Mouse (Mus musculus) heart, adult 18-20 months (tissue): ENCODE data around the gene Nup93. TPM values are rescaled to one million over a fixed set of nuclear protein-coding genes. Genes with fewer than 3 reads are reported as not detected.
A peak's percentile ranks its signal among the peaks of the same experiment; 100 is the strongest.

Experiments used
- DNase-seq, 2 experiments: peaks; one replicate each; pipeline ENCODE4 v3.0.0; 2021 to 2022; ENCODE audit warnings: mixed read lengths in 1 of 2
- total RNA-seq, 2 experiments: library from RNA; stranded (reverse); gene quantifications; 2 replicates each; pipeline ENCODE4 v1.2.3; 2021

Gene Nup93
- total RNA-seq, 2 experiments from 2014 or later = 15.6 to 16.2 TPM

DNA sequence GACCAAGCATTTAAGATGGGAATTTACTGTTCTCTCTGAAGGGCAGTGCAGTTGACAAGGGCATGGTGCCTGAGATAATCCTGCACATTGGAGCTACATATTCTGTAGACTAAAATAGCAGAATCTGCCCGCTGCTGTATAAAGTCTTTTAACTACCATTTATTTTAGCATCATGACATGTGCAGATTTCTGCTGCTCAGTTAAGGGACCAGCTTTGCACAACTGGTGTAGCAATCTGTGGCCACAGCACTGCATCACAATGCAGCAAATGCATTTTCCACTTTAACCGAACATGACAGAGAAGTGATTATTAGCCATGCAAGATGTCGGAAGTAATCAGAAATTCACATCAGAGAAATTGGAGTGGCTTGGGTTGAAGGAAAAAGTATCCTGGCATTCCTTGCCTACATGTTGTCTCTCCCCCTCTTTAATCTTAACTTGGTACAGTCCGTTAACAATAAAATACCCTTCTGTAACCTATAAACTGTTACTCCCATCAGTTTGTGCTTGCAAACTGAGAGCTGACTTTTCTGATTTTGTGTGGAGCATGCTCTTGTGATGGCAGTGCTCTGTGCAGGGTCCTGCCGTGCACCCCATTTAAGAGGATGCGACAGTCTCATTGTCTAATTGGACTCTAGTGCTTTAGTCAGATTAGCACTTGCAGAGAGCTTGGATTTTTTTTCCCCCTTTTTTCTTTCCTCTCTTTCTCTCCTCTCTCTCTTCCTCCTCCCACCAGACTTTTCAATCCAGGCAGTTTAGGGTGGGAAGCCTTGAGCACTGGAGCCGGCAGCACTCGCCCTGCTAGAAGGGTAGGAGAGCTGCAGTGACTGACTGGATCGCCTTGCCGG, 52.2 kb downstream of the Nup93 start:
- peak; percentile 14 to 37 for DNase-seq

DNA sequence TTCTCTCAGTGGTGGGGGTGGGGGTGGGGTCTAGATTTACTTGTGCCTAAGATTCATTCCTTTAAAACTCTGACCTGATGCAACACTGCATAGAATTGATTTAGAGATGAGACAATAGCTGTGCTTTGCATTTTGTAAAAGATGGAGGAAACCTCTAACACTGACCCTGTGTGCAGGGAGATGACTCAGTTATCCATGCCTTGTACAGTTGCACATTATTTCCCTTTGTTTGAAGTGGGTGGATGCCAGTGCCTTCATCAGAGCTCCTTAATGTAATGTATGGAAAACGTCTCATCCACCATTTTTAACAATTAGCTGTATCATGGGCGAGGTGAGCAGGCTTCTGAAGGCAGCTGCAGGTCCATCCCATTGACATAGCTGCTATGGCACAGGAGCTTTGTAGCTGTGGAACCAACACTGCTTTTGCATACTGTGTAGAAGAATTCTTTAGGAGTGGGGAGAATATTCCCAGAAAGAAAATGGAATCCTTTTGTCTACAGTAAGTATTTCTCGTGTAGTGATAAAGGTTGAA, 54.1 kb downstream of the Nup93 start:
- DNase-seq = peak in 1 of 2 experiments; percentile 22

DNA sequence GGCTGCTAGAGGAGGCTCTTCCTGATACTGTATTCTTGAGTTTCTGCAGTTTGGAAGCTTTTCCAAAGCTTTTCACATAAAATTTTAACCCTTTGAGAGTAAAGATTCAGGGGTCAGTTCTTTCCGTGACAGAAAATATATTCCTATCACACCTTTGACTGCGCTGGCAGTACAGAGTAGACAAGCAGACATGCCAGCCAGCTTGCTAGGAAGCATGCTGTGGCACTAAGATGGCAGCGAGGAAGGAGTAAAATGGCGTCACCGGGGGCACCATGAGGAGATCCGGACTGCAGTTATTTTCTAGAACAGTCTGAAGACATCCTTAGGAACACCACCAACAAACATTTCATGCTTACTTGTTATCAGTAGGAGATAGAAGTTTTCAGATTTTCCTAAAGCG, 55.9 kb downstream of the Nup93 start:
- DNase-seq = peak in 1 of 2 experiments; percentile 22

DNA sequence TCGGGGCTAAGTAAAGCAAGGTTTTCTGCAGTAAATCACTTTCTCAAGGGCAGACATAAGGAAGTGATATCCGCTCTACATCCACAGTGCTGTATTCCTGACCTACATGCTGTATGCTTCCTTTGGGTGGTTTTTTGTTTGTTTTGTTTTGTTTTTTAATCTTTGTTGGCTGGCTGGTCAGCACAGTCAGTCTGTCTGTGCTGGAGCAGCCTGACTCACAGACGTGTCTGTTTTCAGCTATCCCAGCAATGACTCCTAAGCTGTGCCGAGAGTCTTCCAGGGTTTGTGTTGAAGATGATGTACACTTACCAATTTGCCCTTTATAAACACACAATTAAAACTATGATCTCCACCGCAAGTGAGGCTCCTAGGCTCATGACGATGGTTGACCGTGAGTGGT, 56.7 kb downstream of the Nup93 start:
- DNase-seq = no peak

DNA sequence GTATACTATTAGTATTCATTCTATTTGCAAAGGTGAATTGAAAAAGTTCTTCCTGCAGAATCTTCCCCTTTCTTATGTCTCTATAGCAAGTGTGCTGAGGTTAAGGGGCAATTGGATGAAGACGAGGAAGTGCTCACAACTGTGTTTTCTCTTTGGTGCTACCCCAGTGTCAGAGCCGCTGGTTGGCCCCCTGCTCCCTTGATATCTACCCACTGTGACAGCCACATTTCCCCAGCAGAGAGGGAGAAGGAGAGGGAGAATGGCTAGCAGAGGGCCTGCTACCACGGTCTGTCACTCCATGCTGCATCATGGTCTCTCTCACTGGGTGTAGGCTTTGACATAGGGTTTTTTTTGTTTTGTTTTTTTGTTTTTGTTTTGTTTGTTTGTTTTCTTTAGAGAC, 58.2 kb downstream of the Nup93 start:
- DNase-seq = no peak

DNA sequence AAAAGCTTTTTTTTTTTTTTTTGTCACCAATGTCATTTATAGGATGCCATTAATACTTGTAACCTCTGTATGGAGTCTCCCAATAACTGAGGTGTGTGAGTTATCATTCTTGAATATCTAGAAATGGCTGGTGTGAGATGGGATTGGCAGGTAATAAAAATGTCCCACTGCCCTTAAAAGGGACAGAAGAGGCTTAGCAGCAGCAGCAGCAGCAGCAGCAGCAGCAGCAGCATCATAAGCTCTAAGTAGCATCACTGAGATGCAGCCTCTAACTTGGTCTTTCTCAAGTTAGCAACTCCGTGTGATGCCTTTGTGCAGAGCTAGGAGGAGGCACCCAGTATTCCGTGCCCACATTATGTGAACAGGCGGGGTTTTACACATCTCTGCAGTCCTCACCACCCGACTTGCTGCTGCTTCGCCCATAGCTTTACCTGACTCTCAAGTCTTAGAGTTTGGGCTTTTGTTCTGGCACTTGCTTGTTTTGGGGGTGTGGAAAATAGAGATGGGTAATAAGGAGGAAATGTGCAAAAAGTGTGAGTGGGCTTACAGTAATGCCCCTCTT, 59.0 kb downstream of the Nup93 start:
- no peak for DNase-seq

DNA sequence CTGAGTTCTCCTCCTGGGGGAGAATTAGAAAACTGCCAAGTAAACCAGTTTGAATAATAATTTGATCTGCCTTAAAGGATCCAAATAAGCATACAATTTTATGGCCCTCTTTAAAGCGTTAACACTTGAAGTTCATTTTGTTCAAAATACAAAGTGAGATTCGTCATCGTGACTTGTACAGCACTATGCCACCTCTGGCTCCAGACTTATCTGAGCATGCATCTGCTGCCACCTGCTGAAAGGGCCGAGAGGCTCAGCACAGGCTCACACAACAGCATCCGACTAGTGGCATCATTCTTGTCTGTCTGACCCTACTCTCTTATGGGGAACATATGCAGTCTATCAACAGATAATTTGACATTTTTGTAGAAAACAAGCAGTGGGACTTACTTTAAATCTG, 59.7 kb downstream of the Nup93 start:
- DNase-seq = no peak

DNA sequence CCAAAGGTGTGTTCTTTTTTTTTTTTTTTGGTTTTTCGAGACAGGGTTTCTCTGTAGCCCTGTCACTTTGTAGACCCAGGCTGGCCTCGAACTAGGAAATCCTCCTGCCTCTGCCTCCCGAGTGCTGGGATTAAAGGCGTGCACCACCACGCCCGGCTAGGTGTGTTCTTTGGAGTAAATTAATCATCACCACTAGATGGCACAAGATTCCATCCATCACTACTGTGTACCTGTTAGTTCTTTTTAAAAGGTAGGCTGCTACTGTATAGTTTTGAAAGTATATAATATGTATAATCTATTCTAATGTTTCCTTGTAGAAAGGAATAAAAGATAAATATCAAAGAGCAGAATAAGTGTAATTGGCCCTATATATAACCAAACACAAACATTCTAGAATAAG, 63.9 kb downstream of the Nup93 start:
- no peak for DNase-seq

DNA sequence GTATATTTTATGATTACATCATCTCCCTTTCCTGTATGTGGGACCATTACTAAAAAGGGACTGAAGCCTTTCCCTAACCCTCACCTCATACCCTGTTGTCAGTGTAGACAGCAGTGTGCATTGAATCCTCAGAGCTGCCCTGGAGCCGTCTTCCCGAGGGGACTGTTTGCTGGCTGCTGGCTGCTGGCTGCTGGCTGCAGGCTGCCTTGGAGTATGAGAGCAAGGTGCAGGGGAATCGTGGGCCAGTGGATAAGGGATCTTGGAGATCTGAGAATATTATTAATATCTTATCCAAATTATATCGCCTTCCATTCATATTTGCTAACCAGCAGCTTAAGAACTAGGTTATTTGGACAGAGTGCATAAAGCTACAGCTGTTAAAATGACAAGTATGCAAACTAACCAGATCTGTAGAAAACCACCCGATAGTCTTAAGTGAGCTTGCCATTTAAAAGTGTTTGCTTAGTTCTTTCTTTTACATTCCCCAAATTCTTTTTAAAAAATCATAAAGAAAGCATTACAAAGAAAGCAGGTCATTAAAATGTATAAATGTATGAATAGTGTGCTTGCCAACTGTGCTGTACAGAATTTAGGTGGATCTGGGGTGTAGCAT, 65.7 kb downstream of the Nup93 start:
- no peak for DNase-seq

DNA sequence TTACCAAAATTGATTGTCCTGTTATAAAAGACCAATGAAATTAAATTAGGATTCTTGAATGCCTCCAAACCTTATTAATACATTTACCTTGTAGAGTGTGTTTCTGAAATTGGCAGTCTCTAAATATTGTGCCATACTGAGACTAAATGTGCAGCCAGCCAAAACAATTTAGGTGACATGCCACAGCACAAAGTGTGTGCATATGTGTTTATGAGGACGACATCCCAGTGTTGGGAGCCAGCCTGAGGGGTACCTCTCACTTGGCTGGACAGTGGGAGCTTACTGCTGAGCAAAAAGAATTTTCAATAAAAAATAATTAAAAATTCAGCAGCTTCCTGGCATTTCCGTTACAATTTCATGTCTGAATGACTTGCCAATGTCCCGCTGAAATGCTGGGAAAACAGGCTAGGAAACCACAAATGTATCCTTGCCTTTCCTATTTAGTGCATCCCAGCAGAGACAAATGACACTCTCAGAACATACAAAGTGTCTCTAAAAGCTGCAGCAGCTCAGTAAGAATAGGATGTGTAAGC, 68.2 kb downstream of the Nup93 start:
- no peak for DNase-seq

DNA sequence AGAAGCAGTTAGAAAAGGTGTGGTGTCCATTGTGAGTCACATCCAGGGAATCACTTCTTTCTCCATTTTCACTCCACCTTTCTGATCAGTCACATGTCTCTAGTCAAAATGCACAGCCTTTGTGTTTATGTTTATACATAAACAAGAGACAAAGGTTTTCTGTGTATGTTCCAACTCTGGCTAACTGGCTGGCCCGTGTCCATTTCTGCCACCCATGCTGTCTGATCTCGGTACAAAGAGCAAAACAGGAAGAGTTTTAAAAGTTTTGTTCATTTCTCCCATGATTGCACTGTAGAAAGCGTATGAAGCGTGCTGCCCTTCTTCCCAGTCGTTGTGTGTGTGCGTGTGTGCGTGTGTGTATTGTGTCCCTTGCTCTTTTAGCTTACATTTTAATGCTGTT, 69.8 kb downstream of the Nup93 start:
- DNase-seq = no peak

DNA sequence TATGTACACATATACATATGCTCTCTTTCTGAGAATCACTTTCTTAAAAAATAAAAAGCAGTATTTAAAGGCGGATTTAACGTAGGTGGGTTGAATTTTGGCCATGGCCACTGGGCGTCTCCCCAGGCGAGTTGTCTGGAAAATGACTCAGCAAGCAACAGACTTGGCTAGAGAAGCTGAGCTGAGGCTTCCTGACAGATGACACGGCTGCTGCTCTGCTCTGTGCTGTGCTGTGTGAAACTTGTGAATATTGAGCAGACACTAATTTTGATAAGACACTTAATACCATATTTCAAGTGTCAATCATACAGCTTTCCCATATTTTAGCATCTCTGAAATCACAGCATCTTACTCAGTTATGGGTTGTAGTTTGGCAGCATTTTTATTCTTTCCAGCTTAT, 76.2 kb downstream of the Nup93 start:
- peak; percentile 38 to 59 for DNase-seq

DNA sequence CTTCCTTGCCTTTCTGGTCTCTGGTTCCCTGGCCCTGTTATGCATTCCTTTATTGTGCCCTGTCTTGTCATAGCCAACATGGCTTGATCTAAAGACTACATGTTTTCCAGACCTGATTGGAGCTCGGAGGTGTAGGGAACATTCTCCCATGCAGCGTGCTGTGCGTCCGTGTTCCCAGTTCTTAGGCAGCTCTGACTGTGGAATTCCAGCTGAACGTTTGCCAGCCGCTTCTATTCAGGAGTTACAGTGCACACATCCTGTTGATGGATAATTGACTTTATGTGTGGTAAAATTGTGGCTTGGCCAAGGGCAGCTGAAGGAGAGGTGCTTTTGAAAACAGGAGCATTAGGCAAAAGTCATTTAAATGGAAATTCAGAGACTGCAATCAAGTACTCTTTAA, 77.7 kb downstream of the Nup93 start:
- peak; percentile 43 to 50 for DNase-seq

DNA sequence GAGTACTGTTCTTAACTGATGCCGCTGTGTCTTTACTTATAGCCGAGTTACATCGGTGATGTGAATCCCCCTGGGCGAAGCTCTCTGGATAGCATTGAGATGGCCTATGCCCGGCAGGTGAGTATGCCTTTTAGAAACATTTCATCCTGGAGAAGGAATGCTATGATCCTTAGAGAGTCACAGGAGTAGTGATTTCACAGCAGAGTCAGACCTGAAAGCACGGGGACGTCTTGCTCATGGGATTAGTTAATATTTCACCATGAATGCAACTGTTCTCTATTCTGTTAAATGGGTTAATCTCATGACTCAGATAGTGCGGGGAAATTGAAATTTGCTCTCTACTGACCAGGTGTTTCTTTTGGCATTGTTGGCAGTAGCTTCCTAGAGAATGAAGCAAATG, 78.3 kb downstream of the Nup93 start:
- no peak for DNase-seq

DNA sequence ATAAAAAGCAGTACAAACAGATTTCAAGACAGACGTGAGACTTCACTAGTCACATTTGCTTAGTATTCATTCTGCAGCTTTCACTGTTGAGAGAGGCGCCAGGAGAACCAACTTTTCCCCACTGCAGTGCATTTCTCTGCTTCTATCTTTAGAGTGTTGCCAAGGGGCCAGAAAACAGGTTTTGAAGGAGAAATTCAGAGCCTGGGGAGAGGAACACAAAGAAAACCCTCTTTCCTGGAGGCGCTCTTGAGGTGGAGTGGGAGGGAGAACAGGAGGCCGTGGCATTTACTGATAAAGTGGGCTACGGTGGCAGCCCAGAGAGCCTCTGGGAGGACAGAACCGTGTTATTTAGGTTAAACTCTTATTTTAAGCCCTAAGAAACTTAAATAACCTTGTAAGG, 81.3 kb downstream of the Nup93 start:
- DNase-seq = no peak

DNA sequence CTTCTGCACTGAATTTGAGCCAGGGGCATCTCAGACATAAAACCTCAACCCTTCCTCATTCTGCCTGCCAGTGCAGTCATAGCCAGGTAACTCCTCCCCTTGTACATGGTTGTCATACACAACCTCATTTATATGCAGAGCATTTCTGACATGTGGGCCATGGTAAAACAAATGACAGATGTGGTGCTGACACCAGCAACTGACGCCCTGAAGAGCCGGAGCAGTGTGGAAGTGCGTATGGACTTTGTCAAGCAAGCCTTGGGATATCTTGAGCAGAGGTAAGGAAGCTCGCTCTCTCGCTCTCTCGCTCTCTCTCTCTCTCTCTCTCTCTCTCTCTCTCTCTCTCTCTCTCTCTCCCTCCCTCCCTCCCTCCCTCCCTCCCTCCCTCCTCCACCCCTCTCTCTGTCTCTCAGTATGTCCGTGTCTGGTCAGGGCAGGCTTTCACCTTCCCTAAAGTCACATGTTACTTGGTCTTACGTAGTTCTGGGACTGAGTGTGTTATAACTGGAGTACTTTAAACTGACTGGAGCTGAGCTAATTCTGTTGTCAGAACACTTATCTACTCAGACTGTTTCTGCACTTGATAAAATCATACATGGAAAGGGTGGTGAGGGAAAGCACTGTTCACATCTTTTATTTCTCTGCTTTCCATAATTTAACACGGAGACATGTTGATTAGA, 82.1 kb downstream of the Nup93 start:
- no peak for DNase-seq

DNA sequence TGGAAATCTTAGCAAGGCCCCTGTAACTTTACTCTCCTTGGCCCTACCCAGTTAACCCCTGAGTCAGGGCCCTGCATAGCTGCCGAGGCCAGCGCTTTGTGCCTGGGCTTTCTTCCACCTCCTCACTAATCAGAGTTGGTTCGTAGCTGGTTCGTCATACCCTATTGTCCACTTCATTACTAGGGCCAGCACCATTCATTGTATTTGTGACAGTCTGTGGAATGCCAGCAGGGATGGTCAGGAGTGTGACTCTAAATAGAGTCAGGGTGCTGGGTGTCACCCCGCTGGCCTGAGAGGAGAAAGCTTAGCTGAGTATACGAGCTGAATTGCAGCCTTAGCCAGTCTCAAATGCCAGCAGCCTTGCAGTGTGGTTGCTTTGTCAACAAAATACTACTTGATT, 82.7 kb downstream of the Nup93 start:
- DNase-seq = no peak

DNA sequence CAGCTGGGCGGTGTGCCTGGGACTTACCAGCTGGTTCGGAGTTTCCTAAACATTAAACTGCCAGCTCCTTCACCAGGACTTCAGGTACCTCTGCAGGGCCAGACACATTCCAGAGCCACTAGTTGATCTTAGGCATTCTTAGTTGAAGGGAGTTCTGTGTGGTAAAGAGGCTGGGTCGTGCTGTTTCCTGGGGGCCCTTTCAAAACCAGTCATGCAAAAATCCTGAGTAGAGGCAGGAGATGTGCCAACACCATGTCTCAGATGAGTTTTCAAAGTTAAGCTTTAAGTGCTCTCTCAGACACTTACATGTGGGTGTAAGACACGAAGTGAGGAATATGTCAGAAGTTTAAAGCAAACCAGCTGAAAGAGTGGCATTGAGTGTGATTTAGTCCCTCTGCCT, 86.4 kb downstream of the Nup93 start:
- DNase-seq = no peak

DNA sequence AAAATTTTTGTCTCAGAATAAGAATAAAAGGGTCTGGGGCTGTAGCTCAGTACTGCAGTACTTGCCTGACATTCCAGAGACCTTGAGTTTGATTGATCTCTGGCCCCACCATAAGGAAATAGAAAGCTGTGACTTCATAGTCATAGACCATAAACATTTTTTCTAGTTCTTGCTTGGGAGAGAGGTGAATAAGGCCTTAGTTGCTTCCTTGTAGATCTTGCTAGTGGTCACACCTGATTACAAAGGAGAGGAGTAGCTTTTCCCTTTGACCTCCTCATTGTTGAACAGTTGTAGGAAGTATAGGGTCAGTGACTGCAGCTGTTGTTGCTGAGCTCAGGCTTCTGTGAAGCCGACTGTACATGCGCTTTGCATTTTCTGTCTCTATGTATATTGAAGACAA, 90.0 kb downstream of the Nup93 start:
- no peak for DNase-seq

DNA sequence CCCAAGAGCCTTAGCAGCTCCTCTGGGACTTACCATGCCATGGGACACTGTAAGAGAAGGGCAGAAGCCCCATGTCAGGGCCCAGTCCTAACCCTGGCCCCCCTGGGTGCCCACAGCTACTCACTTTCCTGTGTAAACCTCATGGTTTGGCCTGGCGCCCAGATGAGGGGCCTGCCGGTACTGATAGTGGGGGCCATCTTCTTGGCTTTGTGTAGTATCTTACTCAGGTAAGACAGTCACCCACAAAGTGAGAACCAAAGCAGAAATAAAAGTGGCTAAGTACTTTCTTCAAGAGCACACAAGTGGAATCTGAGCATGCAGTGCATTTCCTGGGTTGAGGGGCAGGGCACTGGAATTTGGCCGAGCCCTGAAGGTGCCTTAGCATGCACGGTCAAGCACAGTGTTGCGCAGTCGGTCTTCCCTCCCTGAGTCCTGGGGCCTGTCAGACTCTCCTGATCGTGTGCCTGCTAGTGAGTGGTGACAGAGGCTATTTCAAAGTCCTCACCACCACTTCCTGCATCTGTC, 92.7 kb downstream of the Nup93 start:
- no peak for DNase-seq

DNA sequence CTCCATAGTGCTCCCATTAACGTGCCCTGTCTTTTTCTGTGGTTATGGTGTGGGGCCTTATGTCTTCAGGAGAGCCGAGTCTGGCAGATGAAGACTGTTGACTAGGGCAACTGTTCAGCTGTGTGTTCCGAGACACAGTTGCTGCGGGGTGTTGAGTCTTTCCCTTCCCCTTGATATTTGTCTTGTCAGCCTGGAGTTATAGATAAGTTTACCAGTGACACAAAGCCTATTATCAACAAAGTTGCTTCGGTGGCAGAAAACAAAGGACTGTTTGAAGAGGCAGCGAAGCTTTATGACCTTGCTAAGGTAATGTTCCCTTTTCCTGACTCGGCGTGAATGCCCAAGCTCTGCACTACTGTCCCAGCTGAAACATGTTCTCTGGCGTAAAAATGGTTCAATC, 93.3 kb downstream of the Nup93 start:
- DNase-seq = no peak

DNA sequence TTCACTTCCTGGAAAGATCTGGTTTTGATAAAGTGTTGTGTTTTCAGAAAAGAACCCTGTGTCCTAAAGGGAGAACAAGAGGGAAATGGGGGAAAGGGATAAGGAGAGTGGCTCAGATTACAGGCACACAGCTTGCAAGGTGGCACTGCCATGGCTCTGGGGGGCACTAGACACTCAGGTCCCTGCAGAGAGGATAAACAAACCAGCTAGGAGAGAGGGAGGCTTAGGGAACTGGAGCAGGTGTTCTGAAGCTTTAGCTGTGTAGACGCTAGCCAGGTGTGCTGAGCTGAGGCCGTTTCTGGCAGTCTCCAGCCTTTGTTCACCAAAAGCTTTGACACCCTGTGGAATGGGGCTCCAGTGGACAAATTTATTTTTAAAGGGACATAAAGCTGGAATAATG, 99.7 kb downstream of the Nup93 start:
- DNase-seq = no peak
